Mouse (Mus musculus): ENCODE results near the gene Zrsr2.
A peak's percentile ranks its signal among the peaks of the same experiment; 100 is the strongest.

The Zrsr2 gene

GRCm38 (mm10) chrX:163958467-163958875, at the start of gene Zrsr2:
Gene Zrsr2, minus strand, starts transcription at chrX:163958661.
- DNase-seq (ENCODE audit: low read depth, low spot score), result peak; percentile 75

GRCm38 (mm10) chrX:164004809-164005208, 46.3 kb upstream of the Zrsr2 start:
- DNase-seq (ENCODE audit: low read depth, low spot score), result no peak

GRCm38 (mm10) chrX:163999848-164000247, 41.4 kb upstream of the Zrsr2 start:
- no peak for DNase-seq (ENCODE audit: low read depth, low spot score)

- DNase-seq (ENCODE audit: low read depth, low spot score), result no peak
These were observed 38.3 kb upstream of the Zrsr2 start for GRCm38 (mm10) chrX:163996754-163997153.

GRCm38 (mm10) chrX:163987718-163988374, 29.4 kb upstream of the Zrsr2 start:
- no peak for DNase-seq (ENCODE audit: low read depth, low spot score)

- DNase-seq (ENCODE audit: low read depth, low spot score), result no peak
These were observed 23.7 kb upstream of the Zrsr2 start for GRCm38 (mm10) chrX:163982129-163982528.

GRCm38 (mm10) chrX:163981500-163981899, 23.0 kb upstream of the Zrsr2 start:
- no peak for DNase-seq (ENCODE audit: low read depth, low spot score)

- DNase-seq (ENCODE audit: low read depth, low spot score), result no peak
These were observed 22.6 kb upstream of the Zrsr2 start for GRCm38 (mm10) chrX:163981092-163981491.

- DNase-seq (ENCODE audit: low read depth, low spot score), result peak; percentile 26
These were observed 526 bp downstream of the Zrsr2 start for GRCm38 (mm10) chrX:163957803-163958466.

GRCm38 (mm10) chrX:163957381-163957780, 1.1 kb downstream of the Zrsr2 start:
- DNase-seq (ENCODE audit: low read depth, low spot score), result no peak

- DNase-seq (ENCODE audit: low read depth, low spot score), result no peak
These were observed 6.8 kb downstream of the Zrsr2 start for GRCm38 (mm10) chrX:163951618-163952017.

- no peak for DNase-seq (ENCODE audit: low read depth, low spot score)
These were observed 14.1 kb downstream of the Zrsr2 start for GRCm38 (mm10) chrX:163944381-163944780.

- no peak for DNase-seq (ENCODE audit: low read depth, low spot score)
These were observed 19.9 kb downstream of the Zrsr2 start for GRCm38 (mm10) chrX:163938587-163938986.

GRCm38 (mm10) chrX:163934731-163935130, 23.7 kb downstream of the Zrsr2 start:
- DNase-seq (ENCODE audit: low read depth, low spot score), result no peak

GRCm38 (mm10) chrX:163929550-163929949, 28.9 kb downstream of the Zrsr2 start:
- no peak for DNase-seq (ENCODE audit: low read depth, low spot score)

GRCm38 (mm10) chrX:163912791-163913190, 45.7 kb downstream of the Zrsr2 start:
- no peak for DNase-seq (ENCODE audit: low read depth, low spot score)

GRCm38 (mm10) chrX:163909381-163909780, 49.1 kb downstream of the Zrsr2 start:
- no peak for DNase-seq (ENCODE audit: low read depth, low spot score)

GRCm38 (mm10) chrX:163908337-163909250, 49.9 kb downstream of the Zrsr2 start, which contains the start of gene Ap1s2:
Gene Ap1s2, plus strand, starts transcription at chrX:163909017.
- DNase-seq (ENCODE audit: low read depth, low spot score), result peak; percentile 73

- no peak for DNase-seq (ENCODE audit: low read depth, low spot score)
These were observed 50.5 kb downstream of the Zrsr2 start for GRCm38 (mm10) chrX:163908003-163908336.

- no peak for DNase-seq (ENCODE audit: low read depth, low spot score)
These were observed 51.6 kb downstream of the Zrsr2 start for GRCm38 (mm10) chrX:163906861-163907260.

- no peak for DNase-seq (ENCODE audit: low read depth, low spot score)
These were observed 58.9 kb downstream of the Zrsr2 start for GRCm38 (mm10) chrX:163899431-163900020.

- DNase-seq (ENCODE audit: low read depth, low spot score), result no peak
These were observed 61.1 kb downstream of the Zrsr2 start for GRCm38 (mm10) chrX:163897354-163897753.

Data from WW6 (cell line).